Mouse (Mus musculus) left cerebral cortex, adult 2 months (tissue): ENCODE results near the gene Alad. TPM values are rescaled to one million over a fixed set of nuclear protein-coding genes. Genes with fewer than 3 reads are reported as not detected.
"Not testable (repeated sequence)": the region's sequence is repeated elsewhere in the genome, so short reads cannot be mapped to it uniquely, and the experiment has no call there.

Experiments
- DNase-seq, 2 experiments: peaks; one replicate each; pipeline ENCODE4 v3.0.0; 2021 to 2022; ENCODE audit warnings: low spot score in 2 of 2, mixed read lengths in 1 of 2; ENCODE audit errors: extremely low spot score in 1 of 2
- H3K27ac ChIP-seq: fragments of 200-600 bp; 2 replicates; pipeline ENCODE4 v1.8.1; 2022
- H3K4me3 ChIP-seq: fragments of 200-600 bp; 2 replicates; pipeline ENCODE4 v1.8.1; 2022
- CTCF ChIP-seq: fragments of 200-600 bp; IDR thresholded peaks from 2 replicates; pipeline ENCODE4 v1.8.1; 2022; ENCODE audit warnings: antibody characterized with exemption, mild to moderate bottlenecking, moderate library complexity
- intact Hi-C: fragments of 180-260 bp; cut with DNase I; formaldehyde crosslinking; loops from one replicate; pipeline ENCODE4 v1.15.1; 2025
- total RNA-seq, 2 experiments: library from RNA; stranded (reverse); gene quantifications; 2 replicates each; pipeline ENCODE4 v1.2.3; 2021

Alad gene
- total RNA-seq, 2 experiments from 2014 or later, result 32.1 to 34.0 TPM

GRCm38 (mm10) chr4:62480709-62481605 is 38.8 kb downstream of the Alad start:
- no peak for DNase-seq
- intact Hi-C loops, result no loop called here
- H3K27ac ChIP-seq, result no peak overlapping the region
- no peak for TF ChIP-seq CTCF
- H3K4me3 ChIP-seq, result no peak overlapping the region

GRCm38 (mm10) chr4:62479937-62480708 is 39.6 kb downstream of the Alad start, which contains the start of gene Bspry:
Gene Bspry, plus strand, starts transcription at chr4:62480053.
- intact Hi-C loops, result no loop called here
- Histone ChIP-seq H3K4me3 (peak within 1 kb of the TSS; percentile 40), H3K27ac (no peak within 1 kb of the TSS)
- DNase-seq, result no peak
- no peak for TF ChIP-seq CTCF

GRCm38 (mm10) chr4:62479593-62479936 is 40.2 kb downstream of the Alad start:
- intact Hi-C loops, H3K27ac ChIP-seq, DNase-seq: not testable (repeated sequence)
- peak overlapping the region; percentile 40 for H3K4me3 ChIP-seq
- TF ChIP-seq CTCF, result peak; percentile 47

- intact Hi-C loops, result no loop called here
- DNase-seq, result no peak
- TF ChIP-seq CTCF, result no peak
- H3K4me3 ChIP-seq, result no peak overlapping the region
- H3K27ac ChIP-seq, result no peak overlapping the region
Measured at GRCm38 (mm10) chr4:62477542-62478244, 42.0 kb downstream of the Alad start.

DNA sequence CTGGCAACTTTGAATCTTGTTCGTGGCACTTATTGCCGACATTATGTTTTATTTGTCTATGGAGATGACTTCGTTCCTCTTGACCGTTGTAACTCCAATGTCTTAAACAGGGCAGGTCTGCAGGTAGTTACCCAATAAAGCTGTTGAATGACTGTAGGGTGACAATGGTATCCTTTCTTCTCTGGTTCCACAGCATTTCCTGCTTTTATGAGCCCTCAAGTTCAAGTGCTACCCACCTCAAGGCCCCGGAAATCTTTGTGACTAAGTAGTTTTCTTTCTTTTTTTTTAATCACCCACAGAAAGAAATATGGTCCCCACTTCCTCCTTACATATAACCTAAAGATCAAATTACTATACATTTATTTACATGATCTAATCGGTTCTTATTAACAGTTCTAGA is 43.9 kb downstream of the Alad start:
- no peak for TF ChIP-seq CTCF
- H3K4me3 ChIP-seq, result no peak overlapping the region
- no peak for DNase-seq
- H3K27ac ChIP-seq, result no peak overlapping the region
- intact Hi-C loops, result no loop called here

GRCm38 (mm10) chr4:62475131-62475530 is 44.6 kb downstream of the Alad start:
- no peak overlapping the region for H3K27ac ChIP-seq
- TF ChIP-seq CTCF, result no peak
- DNase-seq, result no peak
- intact Hi-C loops, result no loop called here
- H3K4me3 ChIP-seq, result no peak overlapping the region

DNA sequence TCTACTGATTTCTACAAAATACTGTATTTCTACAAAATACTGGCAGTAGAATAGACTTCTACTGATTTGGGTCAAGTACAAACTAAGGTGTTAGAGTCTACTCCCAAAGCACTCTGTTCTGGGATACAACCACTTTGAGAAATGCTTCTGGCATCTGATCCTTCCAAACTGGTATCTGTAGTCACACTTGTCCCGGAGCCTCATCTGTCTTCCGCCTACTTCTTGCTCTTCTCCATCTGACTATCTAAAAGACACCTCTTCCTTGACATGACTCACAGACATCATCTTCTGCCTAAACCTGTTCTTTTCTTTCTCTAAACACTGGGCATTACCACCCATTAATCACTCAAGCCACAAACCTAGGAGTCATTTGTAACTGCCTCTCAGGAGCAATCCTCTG is 47.6 kb downstream of the Alad start:
- DNase-seq, result peak in 1 of 2 experiments; percentile 25
- TF ChIP-seq CTCF, result no peak
- intact Hi-C loops, result loop anchor here (1.0 kb wide), 1 partner anchor 24 kb away; no protein-coding TSS in a partner anchor

DNA sequence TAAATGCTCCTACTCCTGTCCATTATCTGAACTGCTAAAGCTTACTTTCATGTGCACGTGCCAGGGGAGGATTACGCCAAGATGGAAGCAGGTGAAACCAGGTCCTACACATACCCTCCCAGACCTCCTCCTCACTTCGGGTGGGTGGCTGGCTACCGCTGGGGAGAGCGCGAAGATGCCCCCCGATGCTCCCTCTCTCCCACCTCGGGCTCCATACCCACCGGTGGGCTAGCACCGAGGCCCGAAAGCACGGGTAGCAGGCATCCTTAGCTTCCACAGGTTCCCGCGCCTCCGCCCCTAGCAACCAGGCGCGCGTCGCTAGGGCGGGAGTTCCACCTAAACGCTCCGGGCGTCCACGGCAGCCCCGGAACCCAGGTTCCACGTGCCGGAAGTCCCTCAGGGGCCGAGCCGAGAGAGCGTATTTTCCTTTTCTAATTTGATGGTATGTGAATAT is 49.1 kb downstream of the Alad start, which contains the start of gene Wdr31:
Gene Wdr31 (minus strand): TSS at position 299 of the 454 bp plus-strand sequence.
- peak within 1 kb of the TSS; percentile 77 for H3K4me3 ChIP-seq
- peak; percentile 86 to 88 for DNase-seq
- peak within 1 kb of the TSS; percentile 69 for H3K27ac ChIP-seq
- no peak for TF ChIP-seq CTCF
- intact Hi-C loops, result no loop called here

More for the DNA sequence above, 47.6 kb downstream of the Alad start:
- Histone ChIP-seq H3K4me3 (no peak overlapping the region), H3K27ac (no peak overlapping the region)

DNA sequence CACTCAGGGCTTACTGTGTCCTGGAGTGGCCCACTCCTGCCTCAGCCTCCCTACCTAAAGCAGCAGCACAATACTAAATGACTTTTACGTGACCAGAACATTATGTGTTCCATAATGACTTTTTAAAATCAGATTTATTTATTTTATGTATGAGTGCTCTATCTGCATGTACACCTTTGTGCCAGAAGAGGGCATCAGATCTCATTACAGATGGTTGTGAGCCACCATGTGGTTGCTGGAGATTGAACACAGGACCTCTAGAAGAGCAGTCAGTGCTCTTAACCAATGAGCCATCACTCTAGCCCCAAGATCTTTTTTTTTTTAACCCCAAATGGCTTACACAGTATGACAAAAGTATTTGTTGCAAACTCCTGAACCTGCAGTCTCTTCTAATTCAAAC is 51.6 kb downstream of the Alad start:
- TF ChIP-seq CTCF, result peak; percentile 38
- Histone ChIP-seq H3K4me3 (no peak overlapping the region), H3K27ac (no peak overlapping the region)
- no peak for DNase-seq
- intact Hi-C loops, result no loop called here

- TF ChIP-seq CTCF, result no peak
- Histone ChIP-seq H3K4me3 (no peak overlapping the region), H3K27ac (no peak overlapping the region)
- intact Hi-C loops, result no loop called here
- DNase-seq, result no peak
Measured at GRCm38 (mm10) chr4:62463124-62463523, 56.6 kb downstream of the Alad start.

GRCm38 (mm10) chr4:62460348-62460747 is 59.4 kb downstream of the Alad start:
- no peak for TF ChIP-seq CTCF
- H3K27ac ChIP-seq, result no peak overlapping the region
- H3K4me3 ChIP-seq, result no peak overlapping the region
- DNase-seq, result no peak
- intact Hi-C loops, result no loop called here

Other genes with a start within 250 kb of the Alad start
- gene Fkbp15, start 159.4 kb downstream of the Alad start, total RNA-seq, result 10 to 100 TPM; 35.1 to 41.0 TPM
- 10 to 100 TPM; 11.8 to 12.9 TPM for gene Slc31a1, start 159.2 kb downstream of the Alad start, total RNA-seq
- gene Cdc26, start 111.3 kb downstream of the Alad start, total RNA-seq, result 10 to 100 TPM; 42.3 to 43.4 TPM
- 10 to 100 TPM; 12.1 to 14.4 TPM for gene Prpf4, start 111.1 kb downstream of the Alad start, total RNA-seq
- gene Rnf183, start 84.7 kb downstream of the Alad start, total RNA-seq, result not detected
- 1 to 10 TPM; 6.9 to 8.8 TPM for gene Wdr31, start 49.0 kb downstream of the Alad start, total RNA-seq
- under 1 TPM; 0.38 to 0.40 TPM for gene Bspry, start 39.9 kb downstream of the Alad start, total RNA-seq
- 10 to 100 TPM in 1 of 2 experiments, 1 to 10 TPM in 1; 8.3 to 10.3 TPM for gene Hdhd3, start 16.5 kb downstream of the Alad start, total RNA-seq
- 10 to 100 TPM; 20.4 to 21.5 TPM for gene Pole3, start 5.2 kb upstream of the Alad start, total RNA-seq
- under 1 TPM; 0.19 to 0.63 TPM for gene 4933430I17Rik, start 5.5 kb upstream of the Alad start, total RNA-seq
- gene Rgs3, start 39.9 kb upstream of the Alad start, total RNA-seq, result 10 to 100 TPM; 25.8 to 27.3 TPM